Mouse (Mus musculus): Measurements from ENCODE around the gene Tmem97. TPM values are rescaled to one million over a fixed set of nuclear protein-coding genes. Genes with fewer than 3 reads are reported as not detected.
A peak's percentile ranks its signal among the peaks of the same experiment; 100 is the strongest.

Tmem97 gene
- polyA plus RNA-seq, 1 experiment from 2014 or later = 46.0 TPM

- ATAC-seq (no peak), DNase-seq (ENCODE audit: low spot score) (no peak)
- peaks cover 8% of the 10 kb centered on the region; the same call in 1 of the 2 replicates for H3K27me3 ChIP-seq (replicated peaks; ENCODE audit: insufficient read depth, low read length)
- no peak overlapping the region for H3K27ac ChIP-seq (ENCODE audit: low read length)
- no peak overlapping the region for H3K9ac ChIP-seq (replicated peaks; ENCODE audit: low read depth)
- H3K9me3 ChIP-seq (ENCODE audit: low read length) = no peaks in the 10 kb centered on the region
- no peak for TF ChIP-seq EP300 (IDR thresholded peaks at IDR 0.05)
- no peak for TF ChIP-seq CTCF (IDR thresholded peaks at IDR 0.05)
- 53% methylated on average over 9 of the region's 9 CpGs for WGBS
- no peak overlapping the region for H3K4me3 ChIP-seq (ENCODE audit: low read depth, low read length)
- 0 out of 2 replicates have a peak, but pooled peaks cover 5% of the 10 kb centered on the region for H3K4me1 ChIP-seq (ENCODE audit: insufficient read depth, low read depth, low read length)
- H3K4me2 ChIP-seq (replicated peaks; ENCODE audit: low read depth, low read length) = no peak overlapping the region
- H3K36me3 ChIP-seq (ENCODE audit: insufficient read depth, low read length) = no peaks in the 10 kb centered on the region
Measured at GRCm38 (mm10) chr11:78500623-78501202, 49.9 kb downstream of the Tmem97 start.

GRCm38 (mm10) chr11:78499543-78499942, 51.0 kb downstream of the Tmem97 start:
- ATAC-seq = no peak
- no peak overlapping the region for H3K4me3 ChIP-seq (ENCODE audit: low read depth, low read length)
- H3K36me3 ChIP-seq (ENCODE audit: insufficient read depth, low read length) = no peaks in the 10 kb centered on the region
- H3K9me3 ChIP-seq (ENCODE audit: low read length) = no peaks in the 10 kb centered on the region
- H3K9ac ChIP-seq (replicated peaks; ENCODE audit: low read depth) = no peak overlapping the region
- WGBS = 28% methylated on average over 16 of the region's 16 CpGs
- peaks cover 13% of the 10 kb centered on the region; the same call in 1 of the 2 replicates for H3K27me3 ChIP-seq (replicated peaks; ENCODE audit: insufficient read depth, low read length)
- H3K4me2 ChIP-seq (replicated peaks; ENCODE audit: low read depth, low read length) = no peak overlapping the region
- 0 out of 2 replicates have a peak, but pooled peaks cover 5% of the 10 kb centered on the region for H3K4me1 ChIP-seq (ENCODE audit: insufficient read depth, low read depth, low read length)
- no peak for DNase-seq (ENCODE audit: low spot score)
- H3K27ac ChIP-seq (ENCODE audit: low read length) = no peak overlapping the region
- TF ChIP-seq CTCF (IDR thresholded peaks at IDR 0.05) (no peak), EP300 (IDR thresholded peaks at IDR 0.05) (no peak)

GRCm38 (mm10) chr11:78499004-78499403, 51.6 kb downstream of the Tmem97 start, which contains the start of gene Vtn:
Vtn (plus strand) TSS chr11:78499091.
- DNase-seq (ENCODE audit: low spot score) (no peak), ATAC-seq (no peak)
- Histone ChIP-seq H3K27ac (ENCODE audit: low read length) (no peak within 1 kb of the TSS), H3K4me2 (replicated peaks; ENCODE audit: low read depth, low read length) (peak within 1 kb of the TSS; percentile 67), H3K4me1 (ENCODE audit: insufficient read depth, low read depth, low read length) (0 out of 2 replicates have a peak, but pooled peaks cover 5% of the 10 kb centered on the region), H3K4me3 (ENCODE audit: low read depth, low read length) (peak within 1 kb of the TSS; percentile 30), H3K36me3 (ENCODE audit: insufficient read depth, low read length) (no peaks in the 10 kb centered on the region), H3K27me3 (replicated peaks; ENCODE audit: insufficient read depth, low read length) (peaks cover 13% of the 10 kb centered on the region; the same call in 1 of the 2 replicates), H3K9me3 (ENCODE audit: low read length) (no peaks in the 10 kb centered on the region), H3K9ac (replicated peaks; ENCODE audit: low read depth) (no peak within 1 kb of the TSS)
- TF ChIP-seq EP300 (IDR thresholded peaks at IDR 0.05) = no peak
- no peak for TF ChIP-seq CTCF (IDR thresholded peaks at IDR 0.05)
- WGBS = 29% methylated on average over 7 of the region's 7 CpGs

GRCm38 (mm10) chr11:78497544-78498522, 52.7 kb downstream of the Tmem97 start, which contains the start of gene Sarm1:
Sarm1 (minus strand) TSS chr11:78497754.
- H3K4me3 ChIP-seq (ENCODE audit: low read depth, low read length) = peak within 1 kb of the TSS; percentile 30
- ATAC-seq = peak; percentile 98
- no peak for TF ChIP-seq CTCF (IDR thresholded peaks at IDR 0.05)
- TF ChIP-seq EP300 (IDR thresholded peaks at IDR 0.05) = no peak
- H3K4me2 ChIP-seq (replicated peaks; ENCODE audit: low read depth, low read length) = peak within 1 kb of the TSS; percentile 67
- H3K9ac ChIP-seq (replicated peaks; ENCODE audit: low read depth) = no peak within 1 kb of the TSS
- H3K4me1 ChIP-seq (ENCODE audit: insufficient read depth, low read depth, low read length) = 0 out of 2 replicates have a peak, but pooled peaks cover 5% of the 10 kb centered on the region
- peaks cover 13% of the 10 kb centered on the region; the same call in 1 of the 2 replicates for H3K27me3 ChIP-seq (replicated peaks; ENCODE audit: insufficient read depth, low read length)
- no peaks in the 10 kb centered on the region for H3K9me3 ChIP-seq (ENCODE audit: low read length)
- no peak within 1 kb of the TSS for H3K27ac ChIP-seq (ENCODE audit: low read length)
- 4% methylated on average over 31 of the region's 36 CpGs for WGBS
- DNase-seq (ENCODE audit: low spot score) = peak; percentile 91
- no peaks in the 10 kb centered on the region for H3K36me3 ChIP-seq (ENCODE audit: insufficient read depth, low read length)

GRCm38 (mm10) chr11:78497071-78497541, 53.5 kb downstream of the Tmem97 start:
- H3K4me1 ChIP-seq (ENCODE audit: insufficient read depth, low read depth, low read length) = 0 out of 2 replicates have a peak, but pooled peaks cover 5% of the 10 kb centered on the region
- no peak for DNase-seq (ENCODE audit: low spot score)
- no peaks in the 10 kb centered on the region for H3K9me3 ChIP-seq (ENCODE audit: low read length)
- peaks cover 13% of the 10 kb centered on the region; the same call in 1 of the 2 replicates for H3K27me3 ChIP-seq (replicated peaks; ENCODE audit: insufficient read depth, low read length)
- under 1% methylated on average over 44 of the region's 44 CpGs for WGBS
- no peaks in the 10 kb centered on the region for H3K36me3 ChIP-seq (ENCODE audit: insufficient read depth, low read length)
- no peak for TF ChIP-seq EP300 (IDR thresholded peaks at IDR 0.05)
- no peak for TF ChIP-seq CTCF (IDR thresholded peaks at IDR 0.05)
- no peak overlapping the region for H3K9ac ChIP-seq (replicated peaks; ENCODE audit: low read depth)
- H3K4me3 ChIP-seq (ENCODE audit: low read depth, low read length) = peak overlapping the region; percentile 30
- H3K27ac ChIP-seq (ENCODE audit: low read length) = no peak overlapping the region
- H3K4me2 ChIP-seq (replicated peaks; ENCODE audit: low read depth, low read length) = peak overlapping the region; percentile 67
- ATAC-seq = 0 out of 2 replicates have a peak, but pooled peaks have one; percentile 2

- ATAC-seq = no peak
- H3K4me3 ChIP-seq (ENCODE audit: low read depth, low read length) = no peak overlapping the region
- no peak overlapping the region for H3K9ac ChIP-seq (replicated peaks; ENCODE audit: low read depth)
- no peak overlapping the region for H3K4me2 ChIP-seq (replicated peaks; ENCODE audit: low read depth, low read length)
- no peaks in the 10 kb centered on the region for H3K9me3 ChIP-seq (ENCODE audit: low read length)
- 4% methylated on average over 6 of the region's 6 CpGs for WGBS
- H3K36me3 ChIP-seq (ENCODE audit: insufficient read depth, low read length) = no peaks in the 10 kb centered on the region
- 0 out of 2 replicates have a peak, but pooled peaks cover 5% of the 10 kb centered on the region for H3K4me1 ChIP-seq (ENCODE audit: insufficient read depth, low read depth, low read length)
- peak; percentile 59 for DNase-seq (ENCODE audit: low spot score)
- no peak overlapping the region for H3K27ac ChIP-seq (ENCODE audit: low read length)
- no peak for TF ChIP-seq CTCF (IDR thresholded peaks at IDR 0.05)
- TF ChIP-seq EP300 (IDR thresholded peaks at IDR 0.05) = no peak
- H3K27me3 ChIP-seq (replicated peaks; ENCODE audit: insufficient read depth, low read length) = peaks cover 23% of the 10 kb centered on the region
Measured at GRCm38 (mm10) chr11:78495904-78496303, 54.7 kb downstream of the Tmem97 start.

Other genes starting within 250 kb of the Tmem97 start
- 1.4 and 2.5 TPM in 2 replicates for gene Spag5, start 249.2 kb downstream of the Tmem97 start, polyA plus RNA-seq (2015; fragmentation: Nextera tagmentation; extraction: Ambion mirVana)
- 12.2 and 12.7 TPM in 2 replicates for gene Aldoc, start 227.8 kb downstream of the Tmem97 start, polyA plus RNA-seq (2015; fragmentation: Nextera tagmentation; extraction: Ambion mirVana)
- gene Pigs, start 222.4 kb downstream of the Tmem97 start, polyA plus RNA-seq (2015; fragmentation: Nextera tagmentation; extraction: Ambion mirVana) = 47.2 and 49.2 TPM in 2 replicates
- 35.6 and 37.5 TPM in 2 replicates for gene Unc119, start 207.3 kb downstream of the Tmem97 start, polyA plus RNA-seq (2015; fragmentation: Nextera tagmentation; extraction: Ambion mirVana)
- not detected in 2 replicates for gene Foxn1, start 164.2 kb downstream of the Tmem97 start, polyA plus RNA-seq (2015; fragmentation: Nextera tagmentation; extraction: Ambion mirVana)
- gene Slc13a2, start 128.6 kb downstream of the Tmem97 start, polyA plus RNA-seq (2015; fragmentation: Nextera tagmentation; extraction: Ambion mirVana) = 0.43 and 0.51 TPM in 2 replicates
- gene Slc46a1, start 85.1 kb downstream of the Tmem97 start, polyA plus RNA-seq (2015; fragmentation: Nextera tagmentation; extraction: Ambion mirVana) = 10.6 and 11.9 TPM in 2 replicates
- gene Sarm1, start 53.0 kb downstream of the Tmem97 start, polyA plus RNA-seq (2015; fragmentation: Nextera tagmentation; extraction: Ambion mirVana) = 0.16 and 0.27 TPM in 2 replicates
- 10.1 and 11.3 TPM in 2 replicates for gene Vtn, start 51.7 kb downstream of the Tmem97 start, polyA plus RNA-seq (2015; fragmentation: Nextera tagmentation; extraction: Ambion mirVana)
- gene Sebox, start 47.3 kb downstream of the Tmem97 start, polyA plus RNA-seq (2015; fragmentation: Nextera tagmentation; extraction: Ambion mirVana) = not detected in 2 replicates
- 32.3 and 32.4 TPM in 2 replicates for gene Tmem199, start 38.6 kb downstream of the Tmem97 start, polyA plus RNA-seq (2015; fragmentation: Nextera tagmentation; extraction: Ambion mirVana)
- 105 and 111 TPM in 2 replicates for gene Poldip2, start 38.6 kb downstream of the Tmem97 start, polyA plus RNA-seq (2015; fragmentation: Nextera tagmentation; extraction: Ambion mirVana)
- 93.3 and 96.6 TPM in 2 replicates for gene Tnfaip1, start 14.4 kb downstream of the Tmem97 start, polyA plus RNA-seq (2015; fragmentation: Nextera tagmentation; extraction: Ambion mirVana)
- gene Ift20, start 14.4 kb downstream of the Tmem97 start, polyA plus RNA-seq (2015; fragmentation: Nextera tagmentation; extraction: Ambion mirVana) = 216 and 222 TPM in 2 replicates
- gene Nlk, start 146.6 kb upstream of the Tmem97 start, polyA plus RNA-seq (2015; fragmentation: Nextera tagmentation; extraction: Ambion mirVana) = 15.9 and 16.0 TPM in 2 replicates
- 27.4 and 31.5 TPM in 2 replicates for gene Ccnq, start 201.0 kb upstream of the Tmem97 start, polyA plus RNA-seq (2015; fragmentation: Nextera tagmentation; extraction: Ambion mirVana)